Mouse (Mus musculus) kidney, embryonic 14.5 days (tissue): ENCODE results near the gene Kif28. TPM values are rescaled to one million over a fixed set of nuclear protein-coding genes. Genes with fewer than 3 reads are reported as not detected.

Source experiments
- polyA plus RNA-seq: library from polyadenylated mRNA; unstranded; fragments of >200 nt; fragmentation: Nextera tagmentation; extraction: Ambion mirVana; gene quantifications from 2 replicates; pipeline ENCODE4 v1.2.1, GENCODE M21; 2014

Gene Kif28
- polyA plus RNA-seq, 1 experiment from 2014 or later, result not detected

Other genes with a start within 250 kb of the Kif28 start
- 19.9 and 21.5 TPM in 2 replicates for gene Smyd3, start 227.2 kb downstream of the Kif28 start, polyA plus RNA-seq
- 28.6 and 39.9 TPM in 2 replicates for gene Tfb2m, start 199.0 kb downstream of the Kif28 start, polyA plus RNA-seq
- 7.7 and 14.1 TPM in 2 replicates for gene Cnst, start 198.9 kb downstream of the Kif28 start, polyA plus RNA-seq
- gene Sccpdh, start 77.1 kb downstream of the Kif28 start, polyA plus RNA-seq, result 70.7 and 74.6 TPM in 2 replicates
- 0.43 TPM in 1 of 2 replicates, not detected in the other for gene Gm10518, start 58.1 kb upstream of the Kif28 start, polyA plus RNA-seq
- 35.1 and 41.3 TPM in 2 replicates for gene Ahctf1, start 58.4 kb upstream of the Kif28 start, polyA plus RNA-seq
- gene Cdc42bpa, start 215.2 kb upstream of the Kif28 start, polyA plus RNA-seq, result 15.2 and 19.7 TPM in 2 replicates